Mouse (Mus musculus) Patski (cell line): Measurements from ENCODE around the gene Crk. TPM values are rescaled to one million over a fixed set of nuclear protein-coding genes. Genes with fewer than 3 reads are reported as not detected.

Experiments used
- ATAC-seq: fragments of 100-300 bp; one replicate; pipeline ENCODE4 v1.8.0; 2021
- CTCF ChIA-PET: fragments of 350-600 bp; sonication (Branson Sonifier 250); formaldehyde crosslinking; loops from one replicate; lab custom pipeline; 2022; ENCODE audit warnings: inconsistent platforms; lab: Charles Lee
- POLR2A ChIA-PET: fragments of 350-600 bp; sonication (Branson Sonifier 250); formaldehyde crosslinking; loops from one replicate; lab custom pipeline; 2022; ENCODE audit warnings: antibody characterized with exemption, inconsistent platforms; lab: Charles Lee
- DNase-seq: peaks from one replicate; pipeline ENCODE4 v3.0.0-alpha.2; 2011; ENCODE audit warnings: low read depth, low spot score
- H3K27me3 ChIP-seq: fragments of 371-371 bp; one replicate; pipeline ENCODE4 v1.5.1; 2021
- CTCF ChIP-seq: fragments of 100-300 bp; IDR thresholded peaks from one replicate; pipeline ENCODE4 v1.5.1; 2021
- in situ Hi-C: fragments of 300-500 bp; cut with MboI; formaldehyde crosslinking; loops from 3 replicates; pipeline ENCODE4 v1.11.1; 2018; ENCODE audit warnings: low pct_unique_long_range_greater_than_20kb, mixed read lengths
- polyA plus RNA-seq: library from polyadenylated mRNA; unstranded; gene quantifications from one replicate; pipeline ENCODE4 v1.2.3, GENCODE M21; 2021

Gene Crk
- polyA plus RNA-seq, 1 experiment from 2014 or later = 116 TPM

- DNase-seq (no peak), ATAC-seq (no peak)
- in situ Hi-C loops = no loop called here
- POLR2A ChIA-PET = no interaction called here
- H3K27me3 ChIP-seq = no peaks in the 10 kb centered on the region
- CTCF ChIA-PET = interaction anchor here (1.3 to 1.5 kb wide), 2 partner anchors 8 to 17 kb away, joined by 3 to 6 read pairs; no protein-coding TSS in a partner anchor
- no peak for TF ChIP-seq CTCF
Measured at GRCm38 (mm10) chr11:75649155-75649561, 29.9 kb upstream of the Crk start.

- POLR2A ChIA-PET = interaction anchor here (1.4 to 1.7 kb wide), 2 partner anchors 18 to 27 kb away, joined by 3 to 5 read pairs; no protein-coding TSS in a partner anchor
- ATAC-seq = no peak
- DNase-seq = no peak
- CTCF ChIA-PET = interaction anchor here (1.0 to 1.5 kb wide), 3 partner anchors 9 to 90 kb away, joined by 3 read pairs; no protein-coding TSS in a partner anchor
- no peaks in the 10 kb centered on the region for H3K27me3 ChIP-seq
- in situ Hi-C loops = no loop called here
- TF ChIP-seq CTCF = no peak
Measured at GRCm38 (mm10) chr11:75650311-75650710, 28.7 kb upstream of the Crk start, which contains the start of gene Myo1c. Myo1c (plus strand) TSS chr11:75650504.

- no peak for TF ChIP-seq CTCF
- in situ Hi-C loops = no loop called here
- ATAC-seq (no peak), DNase-seq (no peak)
- ChIA-PET CTCF (interaction anchor here (1.0 to 1.3 kb wide), 3 partner anchors 19 to 90 kb away, joined by 3 read pairs; no protein-coding TSS in a partner anchor), POLR2A (interaction anchor here (1.1 to 1.7 kb wide), 3 partner anchors 19 to 27 kb away, joined by 3 to 5 read pairs (median 3); no protein-coding TSS in a partner anchor)
- no peaks in the 10 kb centered on the region for H3K27me3 ChIP-seq
Measured at GRCm38 (mm10) chr11:75650958-75651425, 28.1 kb upstream of the Crk start.

GRCm38 (mm10) chr11:75651426-75652221 lies 27.4 kb upstream of the Crk start:
- H3K27me3 ChIP-seq = no peaks in the 10 kb centered on the region
- in situ Hi-C loops = no loop called here
- ChIA-PET POLR2A (interaction anchor here (1.1 to 1.7 kb wide), 2 partner anchors 26 to 28 kb away, joined by 3 to 5 read pairs; no protein-coding TSS in a partner anchor), CTCF (interaction anchor here (0.9 to 1.9 kb wide), 3 partner anchors 20 to 29 kb away, joined by 3 to 7 read pairs (median 4); partner anchors contain the start of gene Inpp5k)
- DNase-seq = no peak
- peak; percentile 40 for ATAC-seq
- no peak for TF ChIP-seq CTCF

- ChIA-PET POLR2A (interaction anchor here (1.1 kb wide), 1 partner anchor 26 kb away, joined by 3 read pairs; no protein-coding TSS in a partner anchor), CTCF (interaction anchor here (0.9 to 1.9 kb wide), 2 partner anchors 21 to 28 kb away, joined by 4 to 7 read pairs; partner anchors contain the start of gene Inpp5k)
- DNase-seq (no peak), ATAC-seq (no peak)
- in situ Hi-C loops = no loop called here
- no peaks in the 10 kb centered on the region for H3K27me3 ChIP-seq
- no peak for TF ChIP-seq CTCF
Measured at GRCm38 (mm10) chr11:75652222-75652941, 26.7 kb upstream of the Crk start.

- DNase-seq (no peak), ATAC-seq (no peak)
- no peak for TF ChIP-seq CTCF
- no peaks in the 10 kb centered on the region for H3K27me3 ChIP-seq
- ChIA-PET POLR2A (no interaction called here), CTCF (interaction anchor here (0.9 to 1.9 kb wide), 2 partner anchors 22 to 28 kb away, joined by 4 to 7 read pairs; partner anchors contain the start of gene Inpp5k)
- in situ Hi-C loops = no loop called here
Measured at GRCm38 (mm10) chr11:75652942-75653684, 25.9 kb upstream of the Crk start.

GRCm38 (mm10) chr11:75653781-75654470 lies 25.1 kb upstream of the Crk start:
- CTCF ChIA-PET = no interaction called here
- in situ Hi-C loops = no loop called here
- DNase-seq (no peak), ATAC-seq (peak; percentile 44)
- H3K27me3 ChIP-seq = no peaks in the 10 kb centered on the region
- POLR2A ChIA-PET = interaction anchor here (0.9 kb wide), 1 partner anchor 78 kb away, joined by 6 read pairs; the partner anchor contains the start of gene Ywhae
- TF ChIP-seq CTCF = no peak

GRCm38 (mm10) chr11:75654471-75655390 lies 24.3 kb upstream of the Crk start:
- DNase-seq = no peak
- ChIA-PET POLR2A (interaction anchor here (0.9 kb wide), 1 partner anchor 78 kb away, joined by 6 read pairs; the partner anchor contains the start of gene Ywhae), CTCF (no interaction called here)
- no peak for ATAC-seq
- H3K27me3 ChIP-seq = no peaks in the 10 kb centered on the region
- no peak for TF ChIP-seq CTCF
- in situ Hi-C loops = no loop called here
